Mouse (Mus musculus) testis, adult 2 months (tissue): ENCODE measurements around the gene Hip1r.

Source experiments
- CTCF ChIP-seq: fragments of 200-500 bp; IDR thresholded peaks from 2 replicates; pipeline ENCODE4 v1.5.1; 2012; ENCODE audit warnings: low read depth, mild to moderate bottlenecking, inconsistent platforms, low read length, moderate library complexity; ENCODE audit not compliant: control insufficient read depth, insufficient read depth, insufficient replicate concordance
- POLR2A ChIP-seq: fragments of 200-500 bp; IDR thresholded peaks from 2 replicates; pipeline ENCODE4 v1.6.1; 2012; ENCODE audit warnings: low read depth, mild to moderate bottlenecking, inconsistent platforms, low read length, moderate library complexity; ENCODE audit not compliant: control insufficient read depth

GRCm38 (mm10) chr5:123938479-123938878, 34.9 kb upstream of the Hip1r start:
- no peak for TF ChIP-seq POLR2A
- no peak for TF ChIP-seq CTCF
